Mouse (Mus musculus) lung, adult 18-20 months (tissue): ENCODE measurements at regions not wholly inside any gene's neighbourhood (a gene's known extent, or its start where the extent isn't known, plus 50 kb on each side); places are given as distances from the start of the nearest gene placed in this dataset.
"Not testable (repeated sequence)": the region's sequence is repeated elsewhere in the genome, so short reads cannot be mapped to it uniquely, and the experiment has no call there.

Source experiments
- DNase-seq, 2 experiments: peaks; one replicate each; pipeline ENCODE4 v3.0.0; 2022; ENCODE audit warnings: mixed read lengths in 2 of 2

DNA sequence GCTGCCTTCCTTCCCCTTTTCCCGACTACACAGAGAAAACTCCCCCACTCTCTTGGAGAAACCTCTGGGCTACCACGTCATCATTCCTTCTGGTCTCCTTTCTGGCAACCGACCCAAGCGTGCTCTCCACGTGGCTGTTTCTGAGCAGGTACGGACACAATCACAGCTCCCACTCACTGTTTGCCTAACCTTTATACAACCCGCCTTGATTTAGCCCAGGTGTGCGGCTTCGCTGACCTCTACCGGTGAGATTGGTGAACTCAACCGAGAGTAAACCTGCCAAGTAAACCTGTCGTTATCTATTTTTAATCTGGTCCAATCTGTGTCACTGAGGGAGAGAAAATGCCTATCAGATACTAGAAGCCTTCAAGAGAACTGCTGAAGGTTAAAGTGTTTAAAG, 142.7 kb upstream of the Gnai1 start:
- DNase-seq = peak in 1 of 2 experiments; percentile 7

- no peak for DNase-seq
Measured at GRCm38 (mm10) chr5:18494305-18494704, 134.2 kb upstream of the Gnai1 start.

GRCm38 (mm10) chr5:18489709-18490108, 129.6 kb upstream of the Gnai1 start:
- no peak for DNase-seq

GRCm38 (mm10) chr5:18487076-18487772, 127.1 kb upstream of the Gnai1 start:
- no peak for DNase-seq

DNA sequence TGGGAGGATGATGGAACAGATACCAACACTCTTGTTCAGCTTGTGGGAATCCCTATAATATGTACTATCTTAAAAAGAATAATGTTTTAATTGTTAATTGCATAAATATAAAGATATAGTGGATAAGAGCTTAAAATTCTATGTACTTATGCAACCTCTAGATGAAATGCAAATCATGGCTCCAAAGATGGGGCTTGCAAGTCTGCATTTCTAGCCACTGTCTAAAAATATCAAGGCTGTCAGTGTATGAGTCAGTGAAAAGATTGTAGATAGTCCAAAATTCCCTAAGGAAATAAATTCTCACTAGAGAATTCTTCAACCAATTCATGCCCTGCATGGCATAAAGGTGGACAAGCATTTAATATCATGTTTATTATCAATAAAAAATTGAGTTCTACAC, 124.2 kb upstream of the Gnai1 start:
- no peak for DNase-seq

DNA sequence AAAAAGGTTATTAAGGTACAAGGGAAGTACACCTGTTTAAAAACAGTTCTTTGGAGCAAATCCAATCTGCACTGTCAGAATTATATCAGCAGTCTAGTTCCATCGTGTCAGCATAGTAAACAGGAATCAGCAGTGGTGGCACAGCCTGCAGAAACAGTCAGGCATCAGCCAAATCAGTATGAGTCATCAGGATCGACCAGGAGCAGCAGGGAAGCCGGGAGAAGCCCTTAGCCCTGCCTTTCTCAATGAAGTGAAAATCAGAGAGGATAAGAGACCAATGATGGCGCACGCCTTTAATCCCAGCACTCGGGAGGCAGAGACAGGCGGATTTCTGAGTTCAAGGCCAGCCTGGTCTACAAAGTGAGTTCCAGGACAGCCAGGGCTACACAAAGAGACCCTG, 118.3 kb upstream of the Gnai1 start:
- DNase-seq = no peak

- DNase-seq = no peak
Measured at GRCm38 (mm10) chr5:18477372-18478017, 117.3 kb upstream of the Gnai1 start.

DNA sequence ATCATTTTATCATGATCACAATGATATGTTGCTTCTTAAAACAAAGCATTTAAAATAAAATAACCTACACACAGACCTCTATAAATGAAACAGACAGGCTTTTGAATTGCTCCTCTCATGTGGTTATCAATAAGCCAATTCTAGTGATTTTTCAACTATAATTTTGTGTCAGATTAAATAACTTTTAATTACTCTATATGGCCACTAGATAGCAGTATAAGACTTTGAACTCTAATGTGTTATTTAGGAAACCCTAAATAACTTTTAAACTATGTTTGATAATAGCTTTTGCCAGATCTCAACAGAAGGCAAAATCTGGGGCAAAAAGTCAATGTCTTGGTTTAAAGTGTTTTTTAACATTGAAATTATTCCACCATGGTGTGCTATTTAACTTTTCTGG, 112.0 kb upstream of the Gnai1 start:
- no peak for DNase-seq

DNA sequence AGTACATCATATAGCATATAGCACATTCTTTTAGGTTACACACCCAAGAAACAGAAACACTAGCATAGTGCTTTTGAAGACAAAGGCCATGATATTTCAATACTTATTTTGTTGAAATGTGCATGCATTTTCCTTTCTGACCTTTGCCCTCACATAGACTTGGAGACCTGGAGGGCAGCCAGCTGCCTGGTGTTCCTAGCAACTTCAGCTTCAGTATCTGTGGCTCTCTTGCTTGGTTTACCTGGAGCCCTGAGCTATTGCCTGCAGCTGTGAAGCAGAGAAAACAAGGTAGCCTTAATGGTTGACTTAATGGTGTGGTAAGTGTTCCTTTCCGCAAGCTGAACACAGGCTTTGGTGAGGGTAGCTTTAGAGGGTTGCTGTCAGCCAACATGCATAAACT, 97.6 kb upstream of the Gnai1 start:
- DNase-seq = no peak

DNA sequence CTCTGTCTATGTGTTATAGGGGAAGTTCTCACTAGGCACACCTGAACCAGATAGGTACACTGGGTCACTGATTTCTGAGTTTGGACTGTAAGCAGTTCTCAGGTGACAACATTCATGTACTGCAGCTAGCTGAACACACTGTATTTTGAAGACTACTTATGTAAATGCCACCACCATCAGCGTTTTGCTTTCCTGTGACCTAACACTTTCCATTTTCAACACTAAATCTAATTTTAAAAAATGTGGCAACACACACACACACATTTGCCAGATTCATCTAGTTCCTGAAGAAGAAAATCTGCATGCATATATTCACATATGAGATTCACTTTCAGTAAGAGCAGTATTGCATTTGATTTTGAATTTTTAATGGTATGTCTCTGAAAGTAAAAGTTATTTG, 96.0 kb upstream of the Gnai1 start:
- no peak for DNase-seq

GRCm38 (mm10) chr5:18452871-18453757, 93.0 kb upstream of the Gnai1 start:
- DNase-seq = not testable (repeated sequence)

- no peak for DNase-seq
Measured at GRCm38 (mm10) chr5:18449261-18449660, 89.1 kb upstream of the Gnai1 start.

DNA sequence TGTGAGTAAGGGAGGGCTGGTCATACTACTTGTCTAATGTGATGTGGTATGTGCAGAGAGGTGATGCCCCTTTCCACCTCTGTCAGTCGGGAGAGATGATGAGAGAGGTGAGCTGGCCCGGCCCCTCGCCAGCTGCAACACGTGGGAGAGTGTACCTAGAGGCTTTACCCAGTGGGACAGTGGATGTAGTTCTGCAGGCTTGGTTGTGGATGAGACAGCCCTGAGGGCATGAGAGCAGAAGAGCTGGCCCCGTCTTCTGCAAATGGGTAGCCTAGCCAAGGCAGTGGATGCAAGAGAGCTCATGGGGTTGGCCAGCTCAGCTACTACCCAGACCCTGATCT, 88.1 kb upstream of the Gnai1 start:
- DNase-seq = no peak

DNA sequence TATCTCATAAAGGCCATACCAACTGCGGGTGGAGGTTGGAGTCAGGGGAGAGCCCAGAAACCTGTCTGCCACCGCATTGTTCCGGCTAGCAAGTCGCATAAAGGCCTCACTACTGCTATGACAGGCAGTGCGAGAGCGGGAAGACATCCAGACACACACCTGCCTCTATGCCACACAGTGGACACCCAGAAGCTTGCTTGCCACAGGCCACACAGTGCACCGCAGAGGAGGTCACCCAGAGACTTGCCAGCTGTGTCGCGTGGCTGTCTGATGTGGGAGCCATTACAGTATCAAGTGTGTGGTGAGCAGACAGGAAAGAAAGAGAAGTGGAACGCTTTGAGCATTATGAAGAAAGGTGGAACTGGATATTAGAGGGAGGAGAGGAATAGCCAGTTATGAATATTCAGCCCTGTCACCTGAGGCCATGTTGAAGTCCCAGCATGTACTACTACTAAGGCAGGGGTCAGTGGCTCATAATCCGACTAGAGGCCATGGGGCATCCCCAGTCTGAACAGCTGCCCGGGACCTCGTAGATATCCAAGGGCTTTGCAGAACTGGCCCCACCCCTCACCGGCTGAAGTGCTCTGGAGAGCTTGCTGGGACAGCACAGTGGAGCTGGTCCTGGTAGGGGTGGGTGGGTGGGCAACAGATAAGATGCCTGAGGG, 87.6 kb upstream of the Gnai1 start:
- DNase-seq = no peak

DNA sequence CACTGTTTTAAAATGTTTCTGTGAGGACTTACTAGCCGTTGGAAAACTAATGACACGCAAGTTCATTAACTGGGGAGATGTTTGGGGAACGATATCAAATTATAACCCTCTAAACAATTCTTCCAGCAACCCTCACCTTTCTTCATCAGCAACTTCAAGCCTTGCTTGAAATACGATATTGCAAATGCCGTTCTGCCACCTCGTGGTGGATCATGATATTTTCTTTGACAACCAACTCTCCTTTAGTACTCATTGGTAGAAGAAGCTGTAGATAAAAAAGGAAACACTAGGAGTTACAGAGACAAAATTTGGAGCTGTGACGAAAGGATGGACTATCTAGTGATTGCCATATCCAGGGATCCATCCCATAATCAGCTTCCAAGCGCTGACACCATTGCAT, 85.8 kb upstream of the Gnai1 start:
- DNase-seq = peak; percentile 17 to 61

DNA sequence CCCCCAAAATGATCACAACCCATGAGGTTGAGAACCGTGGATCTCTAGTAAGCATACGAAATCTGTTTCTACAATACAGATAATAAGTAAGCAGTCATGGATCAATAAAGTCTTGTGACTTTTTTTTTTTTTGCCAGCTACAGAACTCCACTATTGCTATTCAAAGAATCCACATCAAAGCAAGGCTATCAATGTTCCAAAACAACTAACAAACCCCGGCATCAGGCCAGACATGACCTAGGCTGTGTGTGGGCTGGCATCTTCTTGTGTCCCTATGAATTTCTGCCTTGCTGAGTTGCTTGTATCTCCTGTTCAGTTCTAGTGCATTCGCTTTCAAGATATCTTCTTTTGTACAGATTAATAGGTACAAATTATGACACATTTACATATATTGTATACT, 79.8 kb upstream of the Gnai1 start:
- DNase-seq = no peak

DNA sequence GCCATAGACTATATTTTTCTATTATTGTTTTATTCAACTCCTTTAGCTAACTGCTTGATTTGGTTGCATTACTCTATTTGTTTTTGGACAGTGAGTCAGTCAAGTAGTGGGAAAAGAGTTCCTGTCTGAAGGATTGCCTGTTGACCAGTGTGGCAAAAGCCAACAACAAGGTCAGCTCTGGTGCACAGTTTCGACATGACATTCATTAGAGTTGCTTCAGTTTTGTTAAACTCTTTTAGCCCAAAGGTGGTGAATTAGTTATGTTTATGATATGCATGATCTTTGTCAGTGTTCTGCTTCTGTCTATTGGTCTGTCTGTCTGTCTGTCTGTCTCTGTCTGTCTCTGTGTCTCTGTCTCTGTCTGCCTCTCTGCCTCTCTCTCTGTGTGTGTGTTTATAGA, 79.1 kb upstream of the Gnai1 start:
- no peak for DNase-seq

DNA sequence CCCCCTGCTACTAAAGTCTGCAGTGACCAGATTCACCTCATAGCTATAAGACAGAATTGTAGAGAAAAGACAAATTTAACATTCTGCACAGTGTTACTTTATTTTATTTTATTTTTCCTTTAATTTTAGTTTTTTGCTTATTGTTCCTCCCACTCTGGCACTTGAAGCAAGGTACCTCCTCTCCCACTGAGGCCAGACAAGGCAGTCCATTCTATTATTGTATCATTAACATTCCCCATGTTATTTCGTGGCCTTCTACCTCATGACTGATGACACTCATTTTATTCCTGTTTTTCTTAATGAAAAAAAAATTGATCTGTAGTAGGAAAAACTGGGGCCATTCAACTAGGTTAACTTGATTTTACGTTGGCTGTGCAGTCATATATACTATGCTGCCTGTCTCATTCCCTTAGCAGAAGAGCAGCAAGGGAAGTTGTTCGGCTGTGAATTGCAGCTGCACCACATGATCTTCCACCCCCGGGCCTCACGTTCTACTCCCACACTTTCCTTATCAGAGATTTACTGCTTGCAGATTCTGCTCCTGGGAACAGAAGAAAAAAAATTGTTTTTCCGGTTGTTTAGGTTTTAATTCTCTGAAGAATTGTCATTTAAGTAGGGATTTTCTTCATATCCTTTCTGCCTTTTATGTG, 76.1 kb upstream of the Gnai1 start:
- DNase-seq = no peak

DNA sequence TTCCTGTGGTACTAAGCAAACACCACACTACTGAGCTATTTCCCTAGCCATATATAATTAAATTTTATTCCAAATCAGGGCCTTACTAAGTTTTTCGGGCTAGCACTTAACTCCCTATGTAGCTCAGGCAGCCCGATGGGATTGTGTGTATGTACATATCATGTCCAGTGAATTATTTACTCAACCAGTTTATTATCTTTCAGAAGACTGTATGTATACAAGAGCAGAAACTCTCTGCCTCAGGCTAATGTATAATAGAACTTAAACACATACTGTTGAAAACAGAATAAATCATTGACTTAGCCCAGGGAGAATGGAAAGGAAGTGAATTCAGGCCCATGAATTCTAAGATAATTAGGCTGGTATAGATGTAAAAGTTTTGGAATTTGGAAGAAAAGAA, 74.1 kb upstream of the Gnai1 start:
- no peak for DNase-seq

DNA sequence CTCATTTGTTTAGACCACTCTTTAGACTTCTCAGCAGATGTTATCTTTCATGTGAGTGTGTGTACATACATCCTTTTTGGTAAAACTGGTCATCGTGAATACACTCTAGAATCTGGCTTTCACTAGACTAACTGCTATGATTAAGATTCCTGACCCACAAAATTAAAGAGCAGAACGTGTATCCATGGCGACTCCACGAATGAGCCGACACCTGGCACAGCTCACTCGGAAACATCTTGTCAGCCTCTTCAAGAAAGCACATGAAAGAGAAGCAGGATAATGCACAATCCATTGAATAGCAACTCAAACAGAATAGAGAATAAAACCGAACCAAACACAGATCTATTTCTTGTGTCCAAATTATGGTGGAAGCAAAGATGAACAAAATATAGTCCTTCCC, 73.1 kb upstream of the Gnai1 start:
- no peak for DNase-seq

DNA sequence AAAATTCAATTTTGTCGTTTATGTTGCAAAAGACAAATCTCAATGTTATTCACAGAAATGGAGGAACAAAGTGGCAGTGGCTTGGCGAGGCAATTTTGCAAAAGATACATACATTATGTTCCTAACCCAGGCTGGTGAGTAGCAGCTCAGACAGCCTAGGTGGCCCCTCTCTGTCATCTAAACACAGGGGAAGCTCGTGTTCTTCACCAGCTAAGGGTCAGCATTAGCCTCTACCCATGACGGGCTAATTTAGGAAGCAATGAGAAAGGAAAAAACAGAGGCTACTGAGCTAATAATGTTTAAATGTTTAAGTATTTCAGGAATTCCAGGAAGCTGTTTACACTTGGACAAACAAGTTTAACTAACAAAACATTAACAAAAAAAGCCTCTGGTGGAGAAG, 64.9 kb upstream of the Gnai1 start:
- no peak for DNase-seq

- no peak for DNase-seq
Measured at GRCm38 (mm10) chr5:18414892-18415291, 54.7 kb upstream of the Gnai1 start.
